Mouse (Mus musculus) R1 (cell line): ENCODE results near the gene Snw1.
"Not testable (repeated sequence)": the region's sequence is repeated elsewhere in the genome, so short reads cannot be mapped to it uniquely, and the experiment has no call there.

ENCODE experiments used
- DNase-seq: peaks from one replicate; pipeline ENCODE4 v3.0.0-alpha.2; 2018; ENCODE audit warnings: low read depth, low spot score

The Snw1 gene

DNA sequence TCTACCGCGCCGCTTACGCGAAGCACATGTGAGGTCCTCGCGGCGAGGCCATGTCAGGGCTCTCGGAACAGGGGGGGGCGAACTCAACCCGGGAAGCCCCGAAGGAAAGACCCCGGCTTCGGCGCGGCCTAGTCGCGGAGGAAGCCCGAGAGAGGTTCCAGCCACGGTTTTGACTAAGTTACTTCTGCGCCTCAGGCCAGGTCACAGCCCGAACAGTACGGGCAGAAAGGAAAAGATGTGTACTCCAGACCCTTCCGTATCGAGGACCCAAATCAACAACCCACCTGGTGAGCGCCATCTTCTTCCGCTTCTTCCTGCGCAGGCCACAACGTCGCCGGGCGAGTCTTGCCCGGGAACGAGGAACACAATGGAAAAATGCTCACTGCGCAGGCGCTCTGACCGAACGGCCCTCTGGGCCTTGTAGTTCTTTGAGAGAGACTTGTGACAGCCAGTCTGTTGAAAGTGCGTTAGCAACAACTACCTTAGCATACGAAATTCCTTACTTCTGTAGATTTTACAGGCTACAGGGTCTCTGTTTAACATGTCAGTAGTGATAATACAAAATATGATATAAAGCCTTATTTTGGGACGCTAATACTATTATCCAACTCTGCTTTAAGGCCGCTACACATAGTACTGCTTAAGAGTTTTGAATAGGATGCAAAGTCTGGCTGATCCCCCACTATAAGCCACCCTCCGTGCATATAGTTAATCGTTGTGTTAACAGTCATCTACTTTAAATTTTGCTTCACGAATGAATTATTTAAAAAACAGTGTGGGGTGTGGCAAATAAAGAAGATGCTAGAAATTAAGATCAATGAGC lies at the start of gene Snw1:
Snw1 (minus strand) TSS at position 311 of the 823 bp plus-strand sequence.
- peak; percentile 96 for DNase-seq

DNA sequence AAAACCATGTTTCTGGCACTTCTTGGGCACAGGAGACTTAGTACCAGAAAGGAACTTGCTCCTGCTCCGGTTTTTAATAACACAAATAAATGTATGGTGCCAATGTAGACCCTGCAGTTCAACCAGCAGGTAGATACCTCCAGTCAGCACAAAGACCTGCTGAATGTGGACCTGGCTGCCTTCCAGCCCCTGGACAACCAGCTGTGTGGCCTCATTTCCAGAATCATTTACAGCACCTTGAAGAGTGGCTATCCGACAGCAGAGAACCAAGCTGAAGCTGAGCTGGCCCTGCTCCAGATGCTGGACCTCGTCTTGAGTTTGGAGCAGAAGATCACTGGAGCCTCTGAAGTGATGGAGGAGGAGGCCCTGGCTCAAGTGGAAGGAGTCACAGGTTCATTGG lies 47.5 kb upstream of the Snw1 start:
- not testable (repeated sequence) for DNase-seq

DNA sequence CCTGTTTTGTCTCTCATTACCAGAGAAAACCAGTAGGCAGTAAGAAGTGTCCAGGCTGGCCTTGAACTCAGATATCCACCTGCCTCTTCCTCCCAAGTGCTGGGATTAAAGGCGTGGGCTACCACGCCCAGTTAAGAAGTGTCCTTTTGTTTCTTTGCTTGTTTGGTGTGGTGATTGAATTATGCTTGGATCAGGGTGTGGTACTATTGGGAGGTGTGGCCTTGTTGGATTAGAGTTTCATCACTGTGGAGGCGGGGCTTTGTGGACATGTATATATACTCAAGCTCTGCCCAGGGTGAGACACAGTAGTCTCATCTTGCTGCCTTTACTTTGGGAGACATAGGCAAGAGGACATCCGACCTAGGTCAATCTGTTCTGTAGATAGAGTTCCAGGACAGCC lies 41.9 kb upstream of the Snw1 start, which contains the start of gene Gm8300:
Gm8300 (plus strand) TSS at position 301 of the 400 bp plus-strand sequence.
- not testable (repeated sequence) for DNase-seq

DNA sequence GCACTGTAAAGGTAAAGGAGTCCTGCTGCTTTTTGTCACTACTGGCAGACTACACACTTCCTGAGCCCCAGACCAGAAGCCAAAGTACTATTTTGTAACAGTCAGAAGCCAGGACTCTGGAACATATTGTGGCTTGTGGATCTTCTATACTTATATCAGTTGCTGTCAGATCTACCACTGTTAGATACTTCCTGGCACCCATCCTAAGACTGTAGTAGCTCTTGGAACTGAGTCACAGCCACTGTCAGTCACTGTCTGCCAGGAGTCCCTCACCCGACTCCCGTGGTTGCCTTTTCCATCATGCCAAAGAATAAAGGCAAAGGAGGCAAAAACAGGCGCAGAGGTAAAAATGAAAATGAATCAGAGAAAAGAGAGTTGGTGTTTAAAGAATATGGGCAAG lies 22.3 kb upstream of the Snw1 start, which contains the start of gene Gm5788:
Gm5788 (plus strand) TSS at position 301 of the 400 bp plus-strand sequence.
- DNase-seq, result not testable (repeated sequence)

DNA sequence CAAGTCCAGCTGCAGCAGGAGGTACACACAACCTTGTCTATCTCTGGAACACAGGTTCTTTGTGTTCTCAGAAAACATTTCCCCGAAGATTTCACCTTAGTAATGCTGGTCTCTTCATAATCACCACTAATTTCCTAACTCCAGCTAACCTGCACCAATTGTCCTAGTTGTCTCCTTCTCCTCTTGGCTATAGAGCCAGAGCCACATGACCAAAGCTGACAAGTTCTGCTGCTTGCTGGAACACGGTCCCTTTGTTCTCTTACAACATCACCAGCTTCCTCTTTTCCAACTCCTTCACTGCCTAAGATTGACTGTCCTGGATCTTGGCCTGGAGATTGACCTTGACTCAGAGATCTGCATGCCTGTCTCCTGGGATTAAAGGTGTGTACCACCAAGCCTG lies 16.6 kb upstream of the Snw1 start:
- DNase-seq, result not testable (repeated sequence)

DNA sequence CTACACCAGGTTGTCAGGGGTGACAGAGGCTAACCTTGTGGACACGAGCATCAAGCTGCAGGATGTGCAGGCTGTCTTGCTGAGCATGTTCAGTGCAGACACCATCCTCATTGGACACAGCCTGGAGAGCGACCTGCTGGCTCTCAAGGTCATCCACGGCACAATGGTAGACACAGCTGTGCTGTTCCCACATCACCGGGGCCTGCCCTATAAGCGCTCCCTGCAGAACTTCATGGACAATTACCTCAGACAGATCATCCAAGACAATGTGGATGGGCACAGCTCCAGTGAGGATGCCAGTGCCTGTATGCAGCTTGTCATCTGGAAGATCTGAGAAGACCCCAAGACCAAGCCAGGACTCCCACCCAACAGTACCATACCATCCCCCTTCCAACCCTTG lies 10.4 kb upstream of the Snw1 start:
- not testable (repeated sequence) for DNase-seq

DNA sequence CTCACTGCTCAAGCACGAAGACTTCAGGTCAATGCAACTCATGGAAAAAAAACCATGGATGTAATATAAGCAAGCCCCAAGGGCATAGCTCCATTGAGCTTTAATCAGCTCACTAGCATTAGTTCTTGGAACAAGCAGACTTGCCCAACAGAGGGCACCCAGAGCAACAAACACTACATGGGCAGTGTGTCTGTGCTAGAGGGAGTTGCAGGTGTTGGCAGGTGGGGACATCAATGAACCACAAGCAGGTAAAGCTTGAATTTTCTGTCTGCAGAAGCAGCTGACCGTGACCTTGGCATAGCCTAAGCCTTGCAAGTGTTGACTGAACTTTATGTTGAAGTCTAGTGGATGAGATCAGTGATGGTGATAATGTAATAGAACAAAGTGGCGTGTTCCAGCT lies 2.7 kb upstream of the Snw1 start:
- DNase-seq, result no peak

DNA sequence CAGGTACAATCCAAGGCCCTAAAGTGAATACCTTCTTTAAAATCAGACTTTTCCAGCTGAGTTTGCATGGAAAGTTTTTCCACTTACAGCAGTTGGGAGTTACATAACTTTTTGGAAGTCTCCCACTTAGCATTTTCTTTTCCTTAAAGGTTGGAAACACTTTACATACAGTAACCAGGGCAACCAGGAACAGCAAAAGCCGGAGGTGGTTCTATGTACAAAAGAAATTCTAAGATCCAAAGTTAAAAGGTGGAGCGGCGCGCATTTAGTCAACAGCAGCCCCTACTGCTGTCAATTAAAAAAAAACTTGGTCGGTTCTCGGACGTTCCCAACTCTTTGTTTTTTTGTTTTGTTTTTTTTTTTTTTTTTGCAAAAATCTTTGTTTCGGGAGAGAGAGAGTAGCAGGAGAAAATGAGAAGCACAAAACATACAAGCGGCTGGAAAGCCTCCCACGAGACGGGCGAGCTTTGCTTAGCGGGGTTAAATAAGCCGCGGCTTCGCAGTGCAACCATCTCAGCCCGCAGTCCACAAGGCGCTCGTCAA lies 582 bp downstream of the Snw1 start:
- DNase-seq, result peak; percentile 73

DNA sequence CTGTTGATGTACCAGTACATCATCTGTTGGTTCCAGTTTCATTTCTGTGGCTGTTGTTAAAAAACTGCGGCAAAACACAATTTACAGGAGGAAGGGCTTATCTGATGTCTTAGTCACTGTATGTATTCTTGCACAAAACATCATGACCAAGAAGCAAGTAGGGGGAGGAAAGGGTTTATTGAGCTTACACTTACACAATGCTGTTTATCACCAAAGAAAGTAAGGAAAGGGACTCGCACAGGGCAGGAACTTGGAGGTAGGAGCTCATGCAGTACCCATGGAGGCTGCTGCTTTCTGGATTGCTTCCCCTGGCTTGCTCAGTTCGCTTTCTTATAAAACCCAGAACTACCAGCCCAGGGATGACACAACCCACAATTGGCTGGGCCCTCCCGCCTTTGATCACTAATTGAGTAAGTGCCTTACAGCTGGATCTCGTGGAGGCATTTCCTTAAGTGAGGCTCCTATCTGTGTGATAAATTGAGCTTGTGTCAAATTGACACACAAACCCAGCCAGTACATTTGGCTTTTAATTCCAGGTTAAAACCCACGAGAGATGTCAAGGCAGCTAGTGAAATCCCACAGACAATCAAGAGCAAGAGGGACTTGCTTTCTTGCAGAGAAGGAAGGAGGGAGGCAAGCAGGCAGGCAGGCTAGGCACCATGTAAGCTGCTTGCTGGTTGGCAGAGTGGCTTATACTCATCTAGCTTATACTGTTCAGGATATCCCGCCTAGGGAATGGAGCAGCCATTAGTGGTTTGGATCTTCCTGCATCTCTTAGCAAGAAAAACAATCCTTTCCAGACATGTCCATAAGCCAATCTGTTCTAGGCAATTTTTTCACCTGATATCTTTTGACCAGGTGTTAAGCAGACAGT lies 1.6 kb downstream of the Snw1 start:
- DNase-seq, result no peak

DNA sequence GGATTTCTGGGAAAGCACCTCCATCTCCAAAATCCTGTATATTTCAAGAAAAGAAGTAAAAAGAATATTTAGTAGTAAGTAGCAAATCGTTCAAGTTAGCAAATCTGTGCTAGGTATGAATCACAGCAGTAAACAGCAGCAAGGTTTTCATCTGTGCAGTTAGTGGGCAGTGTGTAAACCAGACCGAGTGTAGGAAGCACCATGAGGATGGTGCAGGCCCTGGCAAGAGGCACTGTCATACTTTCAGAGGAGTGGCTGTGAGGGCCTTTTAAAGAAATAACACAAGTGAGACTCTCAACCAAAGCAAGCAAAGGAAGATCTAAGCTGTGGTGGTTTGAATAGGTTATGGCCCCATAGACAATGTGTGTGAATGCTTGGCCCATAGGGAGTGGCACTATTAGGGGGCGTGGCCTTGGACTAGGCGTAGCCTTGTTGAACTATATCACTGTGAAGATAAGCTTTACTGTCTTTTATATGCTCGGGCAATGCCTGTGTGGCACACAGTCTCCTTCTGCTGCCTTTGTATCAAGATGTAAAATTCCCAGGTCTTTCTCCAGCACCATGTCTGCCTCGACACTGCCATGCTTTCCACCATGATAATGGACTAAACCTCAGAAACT lies 7.3 kb downstream of the Snw1 start:
- DNase-seq, result peak; percentile 67

DNA sequence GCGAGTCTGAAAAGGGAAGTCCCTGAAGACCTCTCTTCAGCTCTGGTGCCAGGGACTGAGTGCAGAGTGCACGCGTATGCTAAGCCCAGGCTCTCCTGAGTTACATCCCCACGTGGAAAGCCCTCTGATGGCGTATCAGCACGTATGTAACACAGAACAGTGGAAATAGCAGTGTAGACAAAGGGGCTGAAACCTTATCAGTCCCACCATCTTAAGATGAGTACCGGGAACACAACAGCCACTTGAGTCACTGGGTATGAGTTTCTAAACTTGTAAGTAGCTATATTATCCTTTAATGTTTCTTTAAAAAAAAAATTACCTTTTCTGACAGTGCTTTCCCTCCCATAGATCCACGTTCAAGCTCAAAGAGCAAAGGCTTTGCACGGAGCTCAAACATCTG lies 22.6 kb downstream of the Snw1 start:
- no peak for DNase-seq

DNA sequence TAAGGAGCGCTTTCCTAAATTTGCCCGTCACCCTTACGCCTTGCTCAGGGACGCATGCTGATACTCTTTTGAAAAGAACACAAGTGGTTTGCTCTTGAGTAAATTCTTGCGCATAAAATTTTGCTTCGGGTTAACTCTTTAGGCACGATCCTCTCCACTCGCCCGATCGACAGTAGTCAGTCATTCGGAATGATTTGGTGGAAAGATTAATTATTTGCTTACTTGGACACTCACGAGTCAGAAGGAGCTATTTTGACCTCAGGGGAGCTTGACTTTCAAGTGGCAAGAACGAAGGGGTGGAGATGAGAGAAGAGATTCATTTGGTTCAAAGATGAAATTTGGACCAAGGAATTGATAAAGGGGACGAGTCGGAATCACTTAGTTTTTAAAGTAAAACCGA lies 27.9 kb downstream of the Snw1 start:
- no peak for DNase-seq

DNA sequence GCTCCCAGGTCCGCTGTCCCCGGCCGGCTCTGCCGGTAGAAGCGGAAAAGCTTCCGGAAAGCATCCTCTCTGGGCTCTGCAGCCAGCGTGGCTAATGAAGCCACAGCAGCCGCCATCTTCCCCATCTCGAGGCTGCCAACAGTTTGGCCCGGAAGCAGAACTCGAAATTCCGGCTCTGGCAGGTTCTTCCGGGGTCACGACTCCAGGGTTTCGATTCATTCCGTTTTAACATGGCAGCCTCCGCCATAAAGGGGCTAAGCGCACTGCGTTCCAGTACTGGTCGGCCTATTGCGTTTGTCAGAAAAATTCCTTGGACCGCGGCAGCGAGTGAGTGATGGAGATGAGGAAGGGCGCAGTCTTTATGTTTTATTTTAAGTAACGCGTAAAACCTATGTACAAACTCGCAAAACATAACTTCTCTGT lies 28.4 kb downstream of the Snw1 start, which contains the start of the genes Slirp and Alkbh1:
Slirp (plus strand) TSS at position 197 of the 423 bp plus-strand sequence.
Alkbh1 (minus strand) TSS at position 318 of the 423 bp plus-strand sequence.
- peak; percentile 94 for DNase-seq

DNA sequence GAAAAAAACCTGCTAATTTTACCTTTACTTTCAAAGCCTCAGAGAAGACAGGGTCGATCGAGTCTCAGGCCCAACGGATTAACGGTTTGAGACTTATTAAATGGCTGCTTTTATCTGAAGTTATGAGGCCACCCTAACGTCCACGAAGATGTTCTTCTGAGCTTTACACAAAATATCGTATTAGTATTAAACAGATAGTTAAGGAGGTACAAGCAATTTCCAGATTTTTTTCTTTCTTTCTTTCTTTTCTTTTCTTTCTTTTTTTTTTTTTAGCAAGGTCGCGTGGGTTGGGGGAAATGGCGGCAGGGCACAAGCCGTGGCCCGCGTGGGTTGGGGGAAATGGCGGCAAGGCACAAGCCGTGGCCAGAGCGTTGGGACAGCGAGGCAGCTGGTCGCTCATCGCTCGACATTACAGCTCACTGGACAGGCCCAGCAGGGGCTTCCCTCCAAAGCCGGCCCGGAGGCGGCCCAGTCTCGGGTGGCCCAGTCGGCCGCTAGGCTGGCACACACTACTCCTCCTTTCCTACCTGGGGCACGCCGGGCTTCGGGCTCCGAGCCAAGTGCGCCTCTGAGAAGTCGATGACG lies 28.9 kb downstream of the Snw1 start:
- DNase-seq, result no peak

DNA sequence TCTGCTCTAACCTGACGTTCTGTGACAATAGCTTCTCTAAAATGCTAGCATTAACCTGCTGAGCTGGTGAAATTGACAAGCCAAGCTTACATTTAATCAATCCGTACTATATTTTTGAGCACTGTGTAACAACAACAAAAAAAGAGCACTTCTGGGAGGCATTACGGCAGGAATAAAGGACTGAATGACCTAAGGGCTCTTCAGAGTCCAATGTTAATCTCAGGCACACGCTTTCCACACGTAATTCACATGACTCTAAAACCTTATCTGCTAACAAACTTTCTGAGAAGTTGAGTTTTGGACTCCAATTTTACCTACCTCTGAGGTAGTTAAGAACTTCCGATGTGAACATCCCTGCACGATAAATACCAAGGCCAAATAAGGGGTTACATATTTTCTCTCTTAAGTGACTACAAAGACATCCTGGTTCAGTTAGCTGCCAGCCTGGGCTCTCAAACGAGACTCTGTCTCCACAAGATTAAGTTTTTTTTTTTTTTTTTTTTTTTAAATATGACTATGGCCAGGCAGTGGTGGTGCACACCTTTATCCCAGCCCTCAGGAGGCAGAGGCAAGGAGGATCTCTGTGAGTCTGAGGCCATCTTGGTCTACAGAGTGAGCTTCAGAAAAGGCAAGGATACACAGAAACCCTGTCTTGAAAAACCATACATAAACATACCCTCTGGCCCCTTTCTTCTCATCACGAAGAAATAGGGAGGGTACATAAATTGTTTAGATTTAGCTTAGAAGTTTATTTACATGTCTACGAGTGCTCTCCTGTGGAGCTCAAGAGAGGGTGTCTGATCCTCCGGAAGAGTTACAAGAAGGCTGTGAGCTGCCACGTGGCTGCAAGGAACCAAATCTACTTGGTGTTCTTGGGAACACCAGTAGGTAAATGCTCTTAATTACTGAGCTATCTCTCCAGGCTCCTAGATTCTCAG lies 29.6 kb downstream of the Snw1 start:
- peak; percentile 73 for DNase-seq

DNA sequence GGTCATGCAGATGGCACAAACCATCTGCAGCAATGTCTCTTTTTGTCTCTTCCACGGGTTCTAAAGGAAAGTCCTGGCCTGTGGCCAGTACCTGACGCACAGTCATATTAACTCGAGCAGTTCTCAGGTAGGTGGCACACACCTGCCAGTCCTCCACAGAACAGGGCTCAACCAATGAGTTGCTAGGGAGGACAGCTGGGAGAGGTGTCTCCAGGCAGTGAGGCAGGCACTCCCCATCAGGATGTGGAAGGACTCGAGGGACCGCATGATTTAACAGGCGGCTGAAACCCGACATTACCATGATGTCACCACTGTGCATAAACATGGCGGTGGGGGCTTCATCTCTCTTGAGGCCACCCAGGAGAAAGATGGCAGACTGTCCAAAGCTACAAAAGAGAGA lies 43.2 kb downstream of the Snw1 start:
- no peak for DNase-seq

DNA sequence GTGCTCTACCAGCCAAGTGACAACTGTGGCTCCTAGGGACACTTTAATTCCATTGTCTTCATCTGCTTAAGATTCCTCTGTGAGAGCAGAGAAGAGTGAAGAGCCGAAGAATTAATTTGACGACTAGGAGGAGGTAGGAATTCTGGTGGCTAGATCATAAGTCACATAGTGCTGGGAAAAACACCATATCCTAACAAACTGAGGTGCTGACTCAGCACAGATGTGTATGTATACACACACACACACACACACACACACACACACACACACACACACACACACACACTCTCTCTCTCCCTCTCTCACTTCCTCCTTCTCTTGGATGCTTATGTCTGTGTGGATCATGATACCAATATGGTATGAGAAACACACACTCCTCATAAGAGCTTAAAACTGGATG lies 43.8 kb downstream of the Snw1 start:
- no peak for DNase-seq

DNA sequence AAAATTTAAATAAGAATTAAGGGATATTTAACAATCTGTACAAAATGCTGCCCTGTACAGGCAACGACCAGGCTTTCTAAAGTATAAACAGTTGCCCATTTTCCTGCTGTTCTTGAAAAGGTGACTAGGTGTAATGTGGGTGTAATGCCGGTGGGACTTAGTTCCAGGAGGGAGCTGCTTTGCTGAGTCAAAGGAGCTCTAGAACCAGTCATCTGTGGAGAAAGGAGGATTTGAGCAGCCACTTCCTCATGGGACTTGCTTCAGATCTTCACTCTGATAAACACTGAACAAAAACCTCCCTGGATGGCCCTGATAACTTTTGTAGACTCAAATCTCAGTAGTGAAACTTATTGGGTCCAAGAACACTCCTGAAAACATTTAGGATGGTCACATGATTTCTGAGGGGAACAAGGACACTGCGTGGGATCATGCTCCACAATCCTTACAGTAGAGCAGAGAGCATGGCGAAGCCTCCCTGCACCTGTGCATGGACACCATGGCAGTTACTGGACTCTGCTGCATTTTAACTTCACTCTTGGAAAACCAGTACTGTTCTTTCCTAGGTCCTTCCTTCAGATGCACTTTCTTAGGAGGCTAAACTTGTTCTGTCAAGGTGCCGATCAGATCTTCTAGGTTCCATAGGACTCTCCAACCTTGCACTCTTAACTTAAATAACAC lies 45.6 kb downstream of the Snw1 start:
- DNase-seq, result no peak

DNA sequence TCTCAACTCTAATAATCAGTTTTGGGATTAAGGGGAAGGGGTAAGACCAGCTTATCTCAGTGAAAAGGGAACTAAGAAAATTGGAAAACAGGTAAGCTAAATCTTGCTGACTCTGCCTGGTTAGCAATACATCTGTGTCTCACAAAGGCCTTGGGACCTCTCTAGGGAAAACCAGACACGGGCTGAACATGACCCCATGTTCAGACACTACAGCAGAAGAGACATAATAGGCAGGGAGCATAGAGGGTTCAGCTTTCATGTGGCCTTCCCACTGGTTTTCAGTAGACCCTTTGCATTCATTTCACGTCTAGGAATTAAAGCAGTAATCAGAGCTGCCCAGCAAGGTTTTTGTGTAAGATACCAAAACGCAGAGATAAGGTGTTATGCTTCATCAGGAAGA lies 47.6 kb downstream of the Snw1 start:
- no peak for DNase-seq
